Mouse (Mus musculus): Measurements from ENCODE around the gene Slc4a2. TPM values are rescaled to one million over a fixed set of nuclear protein-coding genes. Genes with fewer than 3 reads are reported as not detected.
A peak's percentile ranks its signal among the peaks of the same experiment; 100 is the strongest.

The Slc4a2 gene
- polyA plus RNA-seq, 1 experiment from 2014 or later = 29.0 TPM

DNA sequence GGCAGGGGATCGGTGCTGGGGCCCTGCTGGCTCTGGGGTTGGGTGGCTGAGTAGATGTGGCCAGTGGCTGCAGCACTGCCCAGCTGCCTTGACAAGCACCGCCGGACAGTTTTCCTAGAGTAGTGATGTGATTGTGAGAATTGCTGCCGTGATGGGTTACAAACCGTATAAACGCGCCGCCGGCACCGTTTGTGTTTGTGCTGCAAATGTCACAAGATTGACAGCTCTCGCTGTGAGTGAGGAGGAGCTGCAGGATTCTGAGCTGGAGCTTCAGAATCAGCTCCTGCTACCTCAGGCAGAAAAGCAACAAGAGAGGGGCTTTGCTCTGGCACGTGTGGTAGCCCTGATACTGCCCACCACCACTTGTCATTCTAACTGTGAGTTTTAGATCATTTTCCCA, 43.1 kb downstream of the Slc4a2 start:
- no peak overlapping the region for H3K4me3 ChIP-seq (ENCODE audit: low read length)
- H3K9me3 ChIP-seq (ENCODE audit: control insufficient read depth, low read length) = no peaks in the 10 kb centered on the region
- no peaks in the 10 kb centered on the region for H3K36me3 ChIP-seq (ENCODE audit: control insufficient read depth, insufficient read depth, low read length)
- no peaks in the 10 kb centered on the region for H3K27me3 ChIP-seq (replicated peaks; ENCODE audit: control insufficient read depth, insufficient read depth, low read length)
- 0 out of 2 replicates have a peak overlapping the region, but pooled peaks have one; percentile 23 for H3K9ac ChIP-seq (ENCODE audit: low read depth, low read length)
- H3K4me1 ChIP-seq (ENCODE audit: control insufficient read depth, insufficient read depth, low read depth, low read length) = peaks cover 12% of the 10 kb centered on the region
- 0 out of 2 replicates have a peak, but pooled peaks have one; percentile 9 for ATAC-seq
- H3K27ac ChIP-seq (ENCODE audit: low read depth, low read length) = no peak overlapping the region; the same call in 1 of the 2 replicates
- H3K4me2 ChIP-seq (ENCODE audit: low read length) = no peak overlapping the region
- 32% methylated on average over 12 of the region's 12 CpGs for WGBS

DNA sequence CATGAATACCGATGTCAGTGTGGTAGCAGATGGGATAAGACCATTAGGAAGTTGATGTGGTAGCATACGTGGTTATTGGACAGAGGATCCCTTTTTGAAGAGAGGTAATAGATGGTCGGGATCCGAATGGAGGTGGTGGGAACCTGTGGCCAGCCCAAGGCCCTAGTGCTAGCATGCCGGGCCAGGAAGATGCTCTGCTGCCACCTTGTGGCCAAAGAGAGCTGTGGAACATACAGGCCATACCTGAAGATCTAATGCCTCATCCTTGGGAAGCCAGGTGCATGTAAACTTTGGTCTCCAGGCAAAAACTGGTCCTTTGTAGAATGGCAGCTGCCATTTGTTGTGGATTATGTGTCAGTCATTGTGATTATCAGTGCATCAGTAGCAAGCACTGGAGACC, 47.0 kb downstream of the Slc4a2 start:
- Histone ChIP-seq H3K36me3 (ENCODE audit: control insufficient read depth, insufficient read depth, low read length) (no peaks in the 10 kb centered on the region), H3K4me1 (ENCODE audit: control insufficient read depth, insufficient read depth, low read depth, low read length) (peaks cover 32% of the 10 kb centered on the region), H3K4me2 (ENCODE audit: low read length) (no peak overlapping the region), H3K9ac (ENCODE audit: low read depth, low read length) (no peak overlapping the region), H3K27me3 (replicated peaks; ENCODE audit: control insufficient read depth, insufficient read depth, low read length) (peaks cover 2% of the 10 kb centered on the region; the same call in 1 of the 2 replicates), H3K27ac (ENCODE audit: low read depth, low read length) (no peak overlapping the region), H3K9me3 (ENCODE audit: control insufficient read depth, low read length) (no peaks in the 10 kb centered on the region), H3K4me3 (ENCODE audit: low read length) (no peak overlapping the region)
- 14% methylated on average over 5 of the region's 5 CpGs for WGBS
- ATAC-seq = peak; percentile 73

DNA sequence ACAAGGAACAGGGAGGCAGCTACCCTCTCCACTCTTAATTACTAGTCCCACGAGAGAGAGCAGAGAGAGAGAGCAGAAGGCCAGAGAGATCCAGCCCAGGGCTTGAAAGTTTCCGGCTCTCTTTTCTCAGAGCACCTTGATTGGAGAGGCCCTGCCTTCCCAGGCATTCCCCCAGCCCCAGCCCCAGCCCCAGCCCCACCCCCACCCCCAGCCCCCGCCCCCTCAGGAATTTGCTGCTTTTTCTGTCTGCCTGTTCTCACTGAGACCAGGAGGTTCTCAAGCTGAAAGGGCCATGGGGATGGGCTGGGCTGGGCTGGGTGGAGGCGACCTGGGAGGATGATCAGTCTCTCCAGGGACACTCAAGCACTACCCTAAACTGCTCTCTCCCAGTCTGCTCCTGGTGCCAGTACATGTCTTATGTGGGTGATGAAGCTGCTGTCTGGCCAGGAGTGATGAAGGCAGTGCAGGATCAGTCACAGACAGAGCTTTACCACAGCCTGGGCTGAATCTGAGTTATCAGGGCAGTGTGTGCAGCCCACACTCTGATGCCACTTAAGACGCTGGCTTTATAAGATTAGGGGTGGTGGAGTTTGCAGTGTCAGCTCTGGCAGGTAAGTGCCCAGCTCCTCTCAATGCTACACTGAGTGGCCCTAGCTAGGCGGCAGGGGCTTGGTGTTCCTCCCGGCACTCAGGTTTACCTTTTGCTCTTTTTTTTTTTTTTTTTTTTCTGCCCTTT, 49.4 kb downstream of the Slc4a2 start:
- no peak overlapping the region for H3K4me2 ChIP-seq (ENCODE audit: low read length)
- 0 out of 2 replicates have a peak, but pooled peaks cover 5% of the 10 kb centered on the region for H3K36me3 ChIP-seq (ENCODE audit: control insufficient read depth, insufficient read depth, low read length)
- no peak overlapping the region for H3K9ac ChIP-seq (ENCODE audit: low read depth, low read length)
- no peak overlapping the region for H3K27ac ChIP-seq (ENCODE audit: low read depth, low read length)
- WGBS = 57% methylated on average over 6 of the region's 7 CpGs
- no peaks in the 10 kb centered on the region for H3K9me3 ChIP-seq (ENCODE audit: control insufficient read depth, low read length)
- no peak overlapping the region for H3K4me3 ChIP-seq (ENCODE audit: low read length)
- peaks cover 26% of the 10 kb centered on the region for H3K4me1 ChIP-seq (ENCODE audit: control insufficient read depth, insufficient read depth, low read depth, low read length)
- peaks cover 2% of the 10 kb centered on the region; the same call in 1 of the 2 replicates for H3K27me3 ChIP-seq (replicated peaks; ENCODE audit: control insufficient read depth, insufficient read depth, low read length)
- ATAC-seq = 0 out of 2 replicates have a peak, but pooled peaks have one; percentile 12

DNA sequence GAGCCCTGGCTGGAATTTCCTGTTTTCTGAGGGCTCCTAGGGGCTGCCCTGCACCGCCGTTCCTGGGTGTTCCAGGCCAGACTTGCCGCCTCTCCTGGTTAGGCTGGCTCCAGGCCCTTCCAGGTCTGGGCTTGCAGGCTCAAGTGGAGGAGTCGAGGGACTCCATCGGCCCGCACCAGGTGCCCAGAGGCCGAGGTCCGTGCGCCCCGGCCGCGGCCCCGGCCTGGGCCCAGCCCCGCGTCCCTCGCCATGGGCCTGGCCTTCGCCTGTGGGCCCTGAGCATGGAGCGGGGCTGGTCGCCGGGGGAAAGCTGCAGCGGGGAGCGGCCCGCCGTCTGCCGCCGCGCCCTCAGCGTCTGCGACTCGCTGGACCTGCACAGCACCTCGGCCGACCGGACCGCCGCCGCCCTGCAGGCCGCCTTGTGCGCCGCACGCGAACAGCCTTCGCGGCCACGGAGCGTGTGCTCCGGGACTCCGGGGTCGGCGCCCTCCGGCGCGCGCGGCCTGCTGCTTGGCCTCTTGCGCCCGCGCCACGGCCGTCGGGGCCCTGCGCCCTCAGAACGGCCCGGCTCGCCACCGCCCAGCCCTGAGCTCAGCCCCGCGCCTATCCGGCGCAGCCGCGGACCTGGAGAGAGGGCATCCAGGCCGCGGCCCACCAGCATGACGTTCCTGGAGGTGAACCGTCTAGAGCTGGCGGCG, 50.5 kb downstream of the Slc4a2 start:
- peak overlapping the region; percentile 51 for H3K4me2 ChIP-seq (ENCODE audit: low read length)
- H3K4me3 ChIP-seq (ENCODE audit: low read length) = peak overlapping the region; percentile 30
- ATAC-seq = no peak
- 8% methylated on average over 55 of the region's 77 CpGs for WGBS
- H3K36me3 ChIP-seq (ENCODE audit: control insufficient read depth, insufficient read depth, low read length) = peaks cover 12% of the 10 kb centered on the region; the same call in 1 of the 2 replicates
- H3K27ac ChIP-seq (ENCODE audit: low read depth, low read length) = no peak overlapping the region
- peaks cover 2% of the 10 kb centered on the region; the same call in 1 of the 2 replicates for H3K27me3 ChIP-seq (replicated peaks; ENCODE audit: control insufficient read depth, insufficient read depth, low read length)
- peak overlapping the region; percentile 55 for H3K9ac ChIP-seq (ENCODE audit: low read depth, low read length)
- peaks cover 26% of the 10 kb centered on the region for H3K4me1 ChIP-seq (ENCODE audit: control insufficient read depth, insufficient read depth, low read depth, low read length)
- no peaks in the 10 kb centered on the region for H3K9me3 ChIP-seq (ENCODE audit: control insufficient read depth, low read length)

DNA sequence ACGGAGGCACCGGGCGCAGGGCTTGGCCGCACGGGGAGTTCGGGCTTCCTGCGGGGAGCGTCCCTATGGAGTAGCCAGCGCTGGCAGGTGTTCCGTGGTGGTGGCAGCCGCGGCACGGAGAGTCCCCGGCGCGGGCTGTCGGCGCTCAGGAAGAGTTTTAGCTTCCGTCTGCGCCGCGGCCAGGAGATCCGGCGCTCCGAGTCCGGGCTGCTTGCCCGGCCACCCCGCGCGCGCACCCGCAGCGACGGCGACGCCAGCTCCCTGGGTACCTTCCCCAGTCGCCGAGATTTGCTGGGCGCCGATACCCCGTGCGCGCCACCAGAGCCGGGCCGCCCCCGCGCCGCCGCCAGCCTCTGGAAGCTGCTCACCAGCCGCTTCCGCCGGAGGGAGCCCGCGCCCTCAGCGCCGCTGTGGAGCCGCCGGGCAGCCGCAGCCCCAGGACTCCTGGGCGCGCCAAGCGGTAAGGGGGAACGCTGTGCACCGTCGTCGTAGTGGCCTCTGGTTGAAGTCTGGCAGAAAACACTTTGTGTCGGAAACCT, 51.2 kb downstream of the Slc4a2 start:
- H3K36me3 ChIP-seq (ENCODE audit: control insufficient read depth, insufficient read depth, low read length) = peaks cover 15% of the 10 kb centered on the region
- H3K27ac ChIP-seq (ENCODE audit: low read depth, low read length) = no peak overlapping the region
- H3K4me1 ChIP-seq (ENCODE audit: control insufficient read depth, insufficient read depth, low read depth, low read length) = peaks cover 26% of the 10 kb centered on the region
- peak overlapping the region; percentile 55 for H3K9ac ChIP-seq (ENCODE audit: low read depth, low read length)
- H3K4me3 ChIP-seq (ENCODE audit: low read length) = peak overlapping the region; percentile 30
- ATAC-seq = no peak
- H3K9me3 ChIP-seq (ENCODE audit: control insufficient read depth, low read length) = no peaks in the 10 kb centered on the region
- peak overlapping the region; percentile 51 for H3K4me2 ChIP-seq (ENCODE audit: low read length)
- WGBS = 3% methylated on average over 53 of the region's 67 CpGs
- peaks cover 2% of the 10 kb centered on the region; the same call in 1 of the 2 replicates for H3K27me3 ChIP-seq (replicated peaks; ENCODE audit: control insufficient read depth, insufficient read depth, low read length)

DNA sequence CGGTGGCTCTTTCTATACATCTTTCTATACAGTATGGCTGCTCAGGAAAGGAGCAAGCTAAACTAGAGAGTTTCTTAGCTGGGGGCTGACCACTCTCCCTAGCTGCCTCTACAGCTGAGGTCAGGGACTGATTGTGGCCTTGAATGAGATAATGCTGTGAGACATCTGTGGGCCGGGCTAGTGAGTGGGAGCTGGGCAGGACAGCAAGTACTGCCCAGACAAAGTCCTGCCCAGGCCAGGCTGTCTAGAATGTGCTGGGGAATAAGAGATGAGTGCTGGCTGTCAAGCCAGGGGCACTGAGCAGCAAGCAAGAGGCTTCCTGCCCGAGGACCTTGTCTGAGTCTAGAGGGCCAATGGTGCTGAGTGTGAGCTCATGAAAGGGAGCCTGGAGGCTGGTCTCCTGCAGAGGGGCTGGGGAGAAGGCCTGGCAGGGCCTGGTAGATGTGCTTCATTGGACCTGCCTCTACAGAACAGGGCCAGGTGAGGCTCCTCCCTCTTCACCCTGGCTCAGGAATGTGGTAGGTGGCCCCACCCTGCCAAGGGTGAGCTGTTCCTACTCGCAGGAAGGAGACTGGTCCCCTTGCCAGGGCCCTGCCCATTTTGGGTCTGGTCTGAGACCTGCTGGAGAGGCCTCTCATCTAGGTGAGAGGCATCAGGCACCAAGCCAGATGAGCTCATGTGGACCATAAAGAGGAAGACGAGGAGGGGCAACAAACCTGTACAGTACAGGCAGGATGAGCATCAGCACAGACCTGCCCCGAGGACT, 52.0 kb downstream of the Slc4a2 start:
- Histone ChIP-seq H3K27ac (ENCODE audit: low read depth, low read length) (no peak overlapping the region), H3K4me2 (ENCODE audit: low read length) (no peak overlapping the region), H3K4me3 (ENCODE audit: low read length) (no peak overlapping the region), H3K4me1 (ENCODE audit: control insufficient read depth, insufficient read depth, low read depth, low read length) (peaks cover 24% of the 10 kb centered on the region), H3K9me3 (ENCODE audit: control insufficient read depth, low read length) (no peaks in the 10 kb centered on the region), H3K9ac (ENCODE audit: low read depth, low read length) (no peak overlapping the region; the same call in 1 of the 2 replicates), H3K27me3 (replicated peaks; ENCODE audit: control insufficient read depth, insufficient read depth, low read length) (peaks cover 2% of the 10 kb centered on the region; the same call in 1 of the 2 replicates), H3K36me3 (ENCODE audit: control insufficient read depth, insufficient read depth, low read length) (peaks cover 20% of the 10 kb centered on the region)
- ATAC-seq = no peak
- 80% methylated on average over 6 of the region's 6 CpGs for WGBS

DNA sequence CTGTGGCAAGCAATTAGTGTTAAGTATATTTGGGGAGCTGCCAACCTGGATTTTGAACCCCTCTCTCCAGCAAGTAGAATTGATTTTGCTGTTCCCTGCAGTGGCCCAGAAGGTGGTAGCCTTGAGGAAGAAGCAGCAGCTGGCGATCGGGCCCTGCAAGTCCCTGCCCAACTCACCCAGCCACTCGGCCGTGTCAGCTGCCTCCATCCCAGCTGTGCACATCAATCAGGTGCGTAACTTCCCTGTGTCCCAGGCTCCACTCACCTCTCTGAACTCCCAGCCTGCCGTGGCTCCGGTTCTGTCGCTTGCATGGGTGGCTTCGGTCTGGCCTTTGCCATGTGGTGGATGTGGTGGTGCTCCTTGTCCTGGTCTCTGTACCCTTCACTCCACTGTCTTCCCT, 54.3 kb downstream of the Slc4a2 start:
- ATAC-seq = no peak
- Histone ChIP-seq H3K9me3 (ENCODE audit: control insufficient read depth, low read length) (no peaks in the 10 kb centered on the region), H3K27ac (ENCODE audit: low read depth, low read length) (no peak overlapping the region), H3K4me1 (ENCODE audit: control insufficient read depth, insufficient read depth, low read depth, low read length) (peaks cover 27% of the 10 kb centered on the region), H3K9ac (ENCODE audit: low read depth, low read length) (no peak overlapping the region), H3K36me3 (ENCODE audit: control insufficient read depth, insufficient read depth, low read length) (peaks cover 30% of the 10 kb centered on the region), H3K4me3 (ENCODE audit: low read length) (no peak overlapping the region), H3K4me2 (ENCODE audit: low read length) (no peak overlapping the region), H3K27me3 (replicated peaks; ENCODE audit: control insufficient read depth, insufficient read depth, low read length) (peaks cover 2% of the 10 kb centered on the region; the same call in 1 of the 2 replicates)
- 67% methylated on average over 9 of the region's 9 CpGs for WGBS

DNA sequence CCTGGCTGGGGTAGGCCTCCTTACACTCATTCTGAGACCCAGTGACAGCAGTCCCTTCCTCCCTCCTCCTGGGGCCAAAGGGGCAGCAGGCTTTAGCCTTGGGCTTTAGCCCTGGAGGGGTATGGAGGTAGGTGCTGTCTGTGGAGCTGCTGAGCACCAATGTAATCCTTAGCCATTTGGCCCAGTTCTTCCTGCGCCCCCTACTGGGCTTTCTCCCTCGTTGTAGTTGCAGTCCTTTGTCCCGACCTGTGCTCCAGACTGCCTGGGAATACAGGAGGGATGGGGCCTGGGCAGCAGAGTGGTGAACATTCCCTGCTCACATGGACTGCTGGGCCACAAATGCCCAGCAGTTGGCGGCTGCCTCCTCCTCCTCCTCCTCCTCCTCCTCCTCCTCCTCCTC, 58.0 kb downstream of the Slc4a2 start:
- peak overlapping the region; percentile 23; the same call in 1 of the 2 replicates for H3K27ac ChIP-seq (ENCODE audit: low read depth, low read length)
- 6% methylated on average over 4 of the region's 4 CpGs for WGBS
- peaks cover 41% of the 10 kb centered on the region for H3K36me3 ChIP-seq (ENCODE audit: control insufficient read depth, insufficient read depth, low read length)
- H3K9ac ChIP-seq (ENCODE audit: low read depth, low read length) = no peak overlapping the region
- no peak overlapping the region for H3K4me3 ChIP-seq (ENCODE audit: low read length)
- ATAC-seq = peak; percentile 23; the same call in 1 of the 2 replicates
- no peaks in the 10 kb centered on the region for H3K27me3 ChIP-seq (replicated peaks; ENCODE audit: control insufficient read depth, insufficient read depth, low read length)
- H3K9me3 ChIP-seq (ENCODE audit: control insufficient read depth, low read length) = no peaks in the 10 kb centered on the region
- no peak overlapping the region for H3K4me2 ChIP-seq (ENCODE audit: low read length)
- H3K4me1 ChIP-seq (ENCODE audit: control insufficient read depth, insufficient read depth, low read depth, low read length) = peaks cover 23% of the 10 kb centered on the region

Measured in hindbrain, embryonic 16.5 days (tissue).